Mouse (Mus musculus) lung, adult 10 weeks (tissue): ENCODE data around the gene 4930480E11Rik. TPM values are rescaled to one million over a fixed set of nuclear protein-coding genes. Genes with fewer than 3 reads are reported as not detected.

Experiments used
- polyA plus RNA-seq: library from polyadenylated mRNA; stranded (reverse); fragments of 350-450 nt; fragmentation: Illumina TruSeq; extraction: RNeasy Lipid Tissue Mini Kit (QIAGEN cat#74804); gene quantifications from one replicate; pipeline ENCODE4 v1.2.3, GENCODE M21; 2014; ENCODE audit warnings: low read depth, low replicate concordance; ENCODE audit not compliant: insufficient read depth

4930480E11Rik gene
- polyA plus RNA-seq, result not detected

DNA sequence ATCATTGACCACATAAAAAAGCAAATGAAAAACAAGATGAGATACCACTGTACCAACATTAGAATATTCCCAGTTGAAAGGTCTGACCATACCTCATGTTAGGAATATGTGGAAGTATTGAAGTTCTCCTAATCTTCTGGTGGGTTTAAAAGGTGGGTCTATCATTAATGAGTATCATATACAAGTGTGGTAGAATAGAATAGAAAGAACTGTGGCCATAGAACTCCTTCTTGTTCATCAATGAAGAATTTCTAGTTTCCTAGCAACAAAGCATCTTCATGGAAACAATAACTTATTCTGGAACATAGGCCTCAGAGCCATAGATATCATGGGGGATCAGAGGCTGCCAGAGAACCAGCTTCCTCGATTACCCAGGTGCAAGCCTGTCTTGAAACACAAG lies at the start of gene 4930480E11Rik:
Gene 4930480E11Rik (plus strand): TSS at position 301 of the 400 bp plus-strand sequence.

Other genes starting within 250 kb of the 4930480E11Rik start
- gene Gm5938, start 244.2 kb upstream of the 4930480E11Rik start, polyA plus RNA-seq, result not detected
- gene Obp1b, start 182.9 kb upstream of the 4930480E11Rik start, polyA plus RNA-seq, result not detected
- gene Gm14743, start 123.7 kb upstream of the 4930480E11Rik start, polyA plus RNA-seq, result not detected
- gene Prrg1, start 214.3 kb downstream of the 4930480E11Rik start, polyA plus RNA-seq, result 5.5 TPM